Mouse (Mus musculus) lung, embryonic 14.5 days (tissue): ENCODE measurements around the gene Fcgr3. TPM values are rescaled to one million over a fixed set of nuclear protein-coding genes. Genes with fewer than 3 reads are reported as not detected.
A peak's percentile ranks its signal among the peaks of the same experiment; 100 is the strongest.

Experiments
- ATAC-seq: fragments of 200-750 bp; cut with Nextera tagmentation; 2 replicates; pipeline ENCODE4 v1.8.0; 2017; ENCODE audit warnings: mild to moderate bottlenecking, moderate TSS enrichment, moderate library complexity; ENCODE audit not compliant: insufficient read depth
- DNase-seq: peaks from one replicate; pipeline ENCODE4 v3.0.0-alpha.2; 2015
- H3K27ac ChIP-seq: fragments of 300-500 bp; sonication (generic); 2 replicates; pipeline ENCODE4 v1.5.1; 2014; ENCODE audit warnings: low read depth, mild to moderate bottlenecking, moderate library complexity
- H3K27me3 ChIP-seq: fragments of 300-500 bp; sonication (generic); 2 replicates; pipeline ENCODE4 v1.6.1; 2014; ENCODE audit warnings: low read length, control low read depth; ENCODE audit not compliant: insufficient read depth
- H3K36me3 ChIP-seq: fragments of 300-500 bp; sonication (generic); 2 replicates; pipeline ENCODE4 v1.6.1; 2014; ENCODE audit warnings: control low read depth; ENCODE audit not compliant: insufficient read depth
- H3K4me1 ChIP-seq: fragments of 300-500 bp; sonication (generic); 2 replicates; pipeline ENCODE4 v1.6.1; 2014; ENCODE audit warnings: antibody characterized with exemption, control low read depth; ENCODE audit not compliant: insufficient read depth
- H3K4me2 ChIP-seq: fragments of 300-500 bp; sonication (generic); 2 replicates; pipeline ENCODE4 v1.6.1; 2014; ENCODE audit warnings: mild to moderate bottlenecking
- H3K4me3 ChIP-seq: fragments of 300-500 bp; sonication (generic); 2 replicates; pipeline ENCODE4 v1.5.1; 2014; ENCODE audit warnings: low read depth, low read length
- H3K9ac ChIP-seq: fragments of 300-500 bp; sonication (generic); 2 replicates; pipeline ENCODE4 v1.6.1; 2014
- H3K9me3 ChIP-seq: fragments of 300-500 bp; sonication (generic); 2 replicates; pipeline ENCODE4 v1.6.1; 2016; ENCODE audit warnings: low read depth, low read length, control low read depth
- CTCF ChIP-seq: IDR thresholded peaks from 2 replicates; pipeline ENCODE4 v1.5.1; 2016; ENCODE audit warnings: antibody characterized with exemption, low read depth
- WGBS: fragments of 180-500 bp; shearing (Covaris S2); extraction: QIAGEN DNeasy Blood & Tissue Kit; methylation state at CpG from one replicate; pipeline ENCODE4 v1.1.7; 2014; 5-methylcytosine and 5-hydroxymethylcytosine counted together
- microRNA-seq: library from miRNA; unstranded; fragments of <30 nt; microRNA quantifications from one replicate; pipeline ENCODE4, GENCODE M21; 2016; ENCODE audit warnings: borderline number of aligned reads
- polyA plus RNA-seq: library from polyadenylated mRNA; unstranded; fragments of >200 nt; fragmentation: Nextera tagmentation; extraction: Ambion mirVana; gene quantifications from 2 replicates; pipeline ENCODE4 v1.2.1, GENCODE M21; 2014

The Fcgr3 gene
- polyA plus RNA-seq, 1 experiment from 2014 or later, result 10.8 TPM

DNA sequence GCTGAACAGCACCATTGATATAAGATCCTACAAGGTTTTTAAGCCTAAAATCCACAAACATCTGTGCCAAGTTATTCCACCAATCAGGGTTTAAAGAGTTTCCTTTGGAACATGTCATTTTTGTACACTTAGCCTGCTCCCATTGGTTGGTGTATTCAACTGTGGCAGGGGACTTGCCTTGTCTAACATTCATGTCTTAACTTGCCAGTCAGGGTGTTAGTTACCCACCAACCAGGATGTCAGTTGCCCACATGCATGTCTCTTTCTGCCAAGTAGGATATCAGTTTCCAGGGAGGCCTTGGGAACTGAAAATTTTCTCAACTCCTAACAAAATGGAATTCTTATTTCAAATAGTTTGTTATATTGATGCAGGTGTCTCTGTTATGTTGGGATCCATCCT lies 59.1 kb downstream of the Fcgr3 start:
- no peaks in the 10 kb centered on the region for H3K27me3 ChIP-seq
- no peak overlapping the region for H3K27ac ChIP-seq
- no peaks in the 10 kb centered on the region for H3K36me3 ChIP-seq
- H3K4me2 ChIP-seq, result no peak overlapping the region
- no peak overlapping the region for H3K4me3 ChIP-seq
- H3K4me1 ChIP-seq, result no peaks in the 10 kb centered on the region
- ATAC-seq (no peak), DNase-seq (no peak)
- H3K9ac ChIP-seq, result no peak overlapping the region
- peaks cover 5% of the 10 kb centered on the region for H3K9me3 ChIP-seq
- TF ChIP-seq CTCF, result no peak

- 54% methylated on average over 6 of the region's 6 CpGs for WGBS
- DNase-seq (no peak), ATAC-seq (no peak)
- Histone ChIP-seq H3K4me2 (no peak overlapping the region), H3K4me3 (no peak overlapping the region), H3K27me3 (no peaks in the 10 kb centered on the region), H3K9ac (no peak overlapping the region), H3K36me3 (no peaks in the 10 kb centered on the region), H3K9me3 (peaks cover 5% of the 10 kb centered on the region), H3K27ac (no peak overlapping the region), H3K4me1 (no peaks in the 10 kb centered on the region)
- TF ChIP-seq CTCF, result no peak
Measured at GRCm38 (mm10) chr1:171005081-171005480, 59.7 kb downstream of the Fcgr3 start.

Small RNA genes lying within 50 kb of the gene (microRNA-seq; reads per million reads assigned to microRNA genes)
- not detected for gene Gm27552
- gene Gm27844, result not detected
- gene Mir6546, result 2.4 reads per million, percentile 2 among the genes with 10 or more reads in this experiment

Other genes starting within 250 kb of the Fcgr3 start
- gene Atf6, start 197.2 kb downstream of the Fcgr3 start, polyA plus RNA-seq, result 9.9 and 11.2 TPM in 2 replicates
- 0.66 TPM in 1 of 2 replicates, not detected in the other for gene Gm26620, start 179.9 kb downstream of the Fcgr3 start, polyA plus RNA-seq
- 36.7 and 39.9 TPM in 2 replicates for gene Dusp12, start 179.4 kb downstream of the Fcgr3 start, polyA plus RNA-seq
- not detected in 2 replicates for gene Fcrlb, start 152.0 kb downstream of the Fcgr3 start, polyA plus RNA-seq
- gene Fcrla, start 137.4 kb downstream of the Fcgr3 start, polyA plus RNA-seq, result not detected in 2 replicates
- gene Fcgr2b, start 88.4 kb downstream of the Fcgr3 start, polyA plus RNA-seq, result 2.3 and 2.4 TPM in 2 replicates
- 0.35 and 0.47 TPM in 2 replicates for gene Fcgr4, start 46.0 kb downstream of the Fcgr3 start, polyA plus RNA-seq
- 2.0 and 2.2 TPM in 2 replicates for gene Cfap126, start 49.0 kb upstream of the Fcgr3 start, polyA plus RNA-seq
- gene Sdhc, start 85.7 kb upstream of the Fcgr3 start, polyA plus RNA-seq, result 281 and 304 TPM in 2 replicates
- 0.24 and 0.49 TPM in 2 replicates for gene Mpz, start 85.8 kb upstream of the Fcgr3 start, polyA plus RNA-seq
- 5.7 and 6.0 TPM in 2 replicates for gene Pcp4l1, start 131.3 kb upstream of the Fcgr3 start, polyA plus RNA-seq
- gene Nr1i3, start 149.0 kb upstream of the Fcgr3 start, polyA plus RNA-seq, result 0.13 and 0.23 TPM in 2 replicates
- gene Tomm40l, start 157.6 kb upstream of the Fcgr3 start, polyA plus RNA-seq, result 33.7 and 37.9 TPM in 2 replicates
- 1.6 and 3.7 TPM in 2 replicates for gene Apoa2, start 160.1 kb upstream of the Fcgr3 start, polyA plus RNA-seq
- 44.2 and 47.3 TPM in 2 replicates for gene Fcer1g, start 169.4 kb upstream of the Fcgr3 start, polyA plus RNA-seq
- gene Adamts4, start 185.5 kb upstream of the Fcgr3 start, polyA plus RNA-seq, result 6.6 and 7.5 TPM in 2 replicates
- gene Ndufs2, start 186.5 kb upstream of the Fcgr3 start, polyA plus RNA-seq, result 244 and 250 TPM in 2 replicates
- gene B4galt3, start 205.4 kb upstream of the Fcgr3 start, polyA plus RNA-seq, result 80.3 and 94.3 TPM in 2 replicates
- 50.9 and 51.7 TPM in 2 replicates for gene Ppox, start 216.3 kb upstream of the Fcgr3 start, polyA plus RNA-seq
- gene Usp21, start 223.1 kb upstream of the Fcgr3 start, polyA plus RNA-seq, result 73.9 and 86.0 TPM in 2 replicates
- gene Ufc1, start 230.1 kb upstream of the Fcgr3 start, polyA plus RNA-seq, result 107 and 108 TPM in 2 replicates